Mouse (Mus musculus): ENCODE results near the gene Otoa. TPM values are rescaled to one million over a fixed set of nuclear protein-coding genes. Genes with fewer than 3 reads are reported as not detected.

Gene Otoa
- total RNA-seq (2021) = under 1 TPM; 0.27 to 0.57 TPM

- DNase-seq (ENCODE audit: low spot score in 2 of 2) = no peak
- intact Hi-C loops (cut with DNase I) = no loop called here
These were observed at the start of gene Otoa for GRCm38 (mm10) chr7:121081350-121081749. Gene Otoa (plus strand): TSS chr7:121081650.

DNA sequence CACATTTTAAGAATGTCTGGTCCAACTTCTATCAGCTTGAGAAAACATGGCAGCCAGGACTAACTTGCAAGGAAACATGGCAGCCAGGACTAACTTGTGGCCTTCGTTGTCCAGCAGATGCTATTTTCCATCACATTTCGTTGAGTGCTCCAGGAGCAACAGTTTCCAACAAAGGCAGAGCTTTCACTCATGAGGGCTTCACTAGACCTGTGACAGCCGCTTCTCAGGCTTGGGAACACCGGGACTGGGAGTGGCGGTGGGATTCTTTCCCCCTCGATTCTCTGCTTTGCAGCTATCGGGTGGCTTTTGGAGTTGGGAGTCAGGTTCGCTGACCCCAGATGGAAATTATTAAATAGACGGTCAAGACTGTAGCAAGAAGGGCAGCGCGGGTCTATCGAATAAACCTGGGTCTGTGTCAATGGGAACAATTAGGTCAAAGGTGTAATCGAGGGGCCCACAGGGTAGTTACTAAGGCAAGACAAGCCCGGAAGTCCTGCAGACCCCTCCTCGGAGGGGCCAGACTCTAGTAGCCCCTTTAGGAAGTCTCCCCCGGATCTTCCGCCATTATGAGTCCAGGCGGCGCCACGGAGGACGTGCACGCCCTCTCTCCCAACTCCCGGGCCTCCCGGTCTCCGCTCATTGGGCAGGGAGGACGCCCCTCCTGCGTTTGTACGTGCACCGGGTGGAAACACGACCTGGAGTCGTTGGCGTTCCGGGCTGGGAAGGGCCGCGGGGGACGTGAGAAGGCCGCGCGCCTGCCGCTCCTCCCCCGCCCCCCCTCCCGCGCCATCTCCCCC lies 47.4 kb upstream of the Otoa start, which contains the start of gene Mettl9:
Gene Mettl9, plus strand, starts transcription at position 590 of the 797 bp plus-strand sequence.
- peak; percentile 91 to 95 for DNase-seq (ENCODE audit: low spot score in 2 of 2)
- intact Hi-C loops (cut with DNase I) = loop anchor here (5.0 kb wide), 1 partner anchor 192 kb away; the partner anchor contains the start of gene Eef2k

DNA sequence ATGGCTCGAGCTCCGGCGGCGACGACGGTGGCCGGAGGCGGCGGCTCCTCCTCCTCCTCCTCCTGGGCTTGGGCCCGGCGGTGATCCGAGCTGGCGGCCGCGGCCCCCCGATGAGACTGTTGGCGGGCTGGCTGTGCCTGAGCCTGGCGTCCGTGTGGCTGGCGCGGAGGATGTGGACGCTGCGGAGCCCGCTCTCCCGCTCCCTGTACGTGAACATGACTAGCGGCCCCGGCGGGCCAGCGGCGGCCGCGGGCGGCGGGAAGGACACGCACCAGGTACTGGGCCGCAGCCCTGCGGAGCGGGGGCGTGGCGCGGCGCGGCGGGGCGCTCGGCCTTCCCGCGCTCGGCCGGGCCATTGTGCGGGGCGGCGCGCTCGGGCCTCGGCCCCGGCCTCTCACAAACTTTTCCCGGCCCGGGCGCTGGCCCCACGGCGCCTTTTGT lies 46.7 kb upstream of the Otoa start:
- intact Hi-C loops (cut with DNase I) = loop anchor here (5.0 kb wide), 1 partner anchor 192 kb away; the partner anchor contains the start of gene Eef2k
- peak; percentile 54 to 75 for DNase-seq (ENCODE audit: low spot score in 2 of 2)

- DNase-seq (ENCODE audit: low spot score in 2 of 2) = peak; percentile 20 to 41
- intact Hi-C loops (cut with DNase I) = no loop called here
These were observed 46.2 kb upstream of the Otoa start for GRCm38 (mm10) chr7:121035161-121035721.

DNA sequence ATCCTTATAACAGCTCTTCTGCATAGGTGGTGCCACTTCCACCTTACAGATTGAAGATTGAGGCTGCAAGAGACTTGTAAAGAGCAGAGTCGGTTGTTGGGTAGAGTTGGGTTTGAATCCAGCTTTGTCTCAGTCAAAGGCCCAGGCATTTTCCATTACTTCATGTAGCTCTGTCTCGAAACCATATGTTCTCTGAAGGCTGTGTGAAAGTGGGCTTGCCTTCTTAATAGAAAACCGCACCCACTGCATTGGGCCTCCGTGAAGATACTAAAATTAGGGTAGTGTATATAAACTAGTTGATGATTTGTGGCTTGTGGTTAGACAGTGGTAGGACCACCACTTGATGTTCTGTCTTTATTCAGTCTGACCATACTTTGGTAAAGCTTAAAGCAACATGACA lies 40.9 kb upstream of the Otoa start:
- no peak for DNase-seq (ENCODE audit: low spot score in 2 of 2)
- intact Hi-C loops (cut with DNase I) = no loop called here

DNA sequence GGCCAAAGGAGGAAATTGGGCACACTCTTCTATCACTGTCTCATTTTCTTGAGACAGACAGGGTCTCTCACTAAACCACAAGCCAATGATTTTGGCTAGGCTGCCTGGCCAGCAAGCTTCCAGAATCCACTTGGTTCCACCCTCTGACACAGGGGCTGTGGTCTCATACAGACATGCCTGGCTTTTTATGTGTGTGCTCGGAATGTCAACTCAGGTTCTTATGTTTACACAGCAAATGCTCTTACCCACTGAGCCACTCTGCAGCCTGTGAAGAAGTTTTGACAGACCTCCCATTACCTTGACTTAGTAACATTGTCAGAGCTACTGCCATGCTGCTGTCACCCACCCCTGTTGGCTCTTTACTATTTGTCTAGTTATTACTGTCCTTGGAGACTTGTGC lies 39.5 kb upstream of the Otoa start:
- no peak for DNase-seq (ENCODE audit: low spot score in 2 of 2)
- intact Hi-C loops (cut with DNase I) = no loop called here

GRCm38 (mm10) chr7:121043004-121043403 lies 38.4 kb upstream of the Otoa start:
- DNase-seq (ENCODE audit: low spot score in 2 of 2) = no peak
- intact Hi-C loops (cut with DNase I) = no loop called here

DNA sequence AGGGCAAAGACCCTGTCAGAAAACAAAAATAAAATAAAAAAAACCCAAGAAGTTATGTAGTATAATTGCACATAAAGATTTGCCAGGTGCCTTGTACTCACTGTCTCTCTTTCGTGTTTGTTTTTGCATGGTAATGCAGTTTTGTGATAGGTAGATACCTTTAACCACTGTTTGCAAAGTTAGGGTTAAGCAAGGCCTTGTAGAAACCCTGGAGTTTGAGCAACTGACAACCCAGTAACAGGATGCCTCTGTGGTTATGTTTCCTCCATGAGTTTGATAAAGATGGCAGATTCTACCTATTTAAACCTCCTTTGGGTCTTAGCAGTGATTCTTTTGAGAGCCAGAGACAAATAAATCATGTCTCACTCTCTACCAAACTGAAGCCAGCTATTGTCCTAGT lies 37.9 kb upstream of the Otoa start:
- DNase-seq (ENCODE audit: low spot score in 2 of 2) = no peak

DNA sequence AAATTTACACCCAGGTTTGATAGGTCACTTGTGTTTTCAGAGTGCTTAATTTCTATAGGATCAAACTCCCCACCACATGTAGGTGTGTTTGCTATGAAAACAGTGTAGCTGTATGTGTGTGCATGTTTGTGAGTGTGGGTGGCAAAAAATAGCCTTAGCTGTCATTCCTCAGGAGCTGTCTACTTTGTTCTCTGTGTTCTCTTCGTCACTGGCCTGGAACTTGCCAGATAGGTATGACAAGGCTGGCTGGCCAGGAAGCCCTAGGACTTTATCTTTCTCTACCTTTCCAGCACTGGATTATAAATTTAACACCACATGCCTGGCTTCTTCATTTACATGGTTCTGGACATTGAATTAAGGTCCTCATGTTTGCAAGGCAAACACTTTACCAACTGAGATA lies 37.2 kb upstream of the Otoa start:
- intact Hi-C loops (cut with DNase I) = no loop called here
- DNase-seq (ENCODE audit: low spot score in 2 of 2) = no peak

More for the DNA sequence above, 37.9 kb upstream of the Otoa start:
- intact Hi-C loops (cut with DNase I) = no loop called here

- intact Hi-C loops (cut with DNase I) = no loop called here
- no peak for DNase-seq (ENCODE audit: low spot score in 2 of 2)
These were observed 35.6 kb upstream of the Otoa start for GRCm38 (mm10) chr7:121045671-121046453.

DNA sequence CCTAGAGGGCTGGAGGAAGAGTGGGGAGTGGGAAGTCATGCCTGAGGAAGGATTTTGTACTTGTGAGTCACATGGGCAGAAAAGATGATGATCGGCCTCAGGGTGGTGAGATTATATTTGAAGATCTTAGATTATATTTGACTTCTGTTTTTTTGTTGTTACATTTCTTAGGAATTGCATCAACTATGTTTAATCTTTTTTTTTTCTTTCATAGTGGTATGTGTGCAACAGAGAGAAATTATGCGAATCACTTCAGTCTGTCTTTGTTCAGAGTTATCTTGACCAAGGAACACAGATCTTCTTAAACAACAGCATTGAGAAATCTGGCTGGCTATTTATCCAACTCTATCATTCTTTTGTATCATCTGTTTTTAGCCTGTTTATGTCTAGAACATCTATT lies 33.8 kb upstream of the Otoa start:
- DNase-seq (ENCODE audit: low spot score in 2 of 2) = no peak
- intact Hi-C loops (cut with DNase I) = no loop called here

- intact Hi-C loops (cut with DNase I) = no loop called here
- DNase-seq (ENCODE audit: low spot score in 2 of 2) = no peak
These were observed 28.4 kb upstream of the Otoa start for GRCm38 (mm10) chr7:121053071-121053470.

DNA sequence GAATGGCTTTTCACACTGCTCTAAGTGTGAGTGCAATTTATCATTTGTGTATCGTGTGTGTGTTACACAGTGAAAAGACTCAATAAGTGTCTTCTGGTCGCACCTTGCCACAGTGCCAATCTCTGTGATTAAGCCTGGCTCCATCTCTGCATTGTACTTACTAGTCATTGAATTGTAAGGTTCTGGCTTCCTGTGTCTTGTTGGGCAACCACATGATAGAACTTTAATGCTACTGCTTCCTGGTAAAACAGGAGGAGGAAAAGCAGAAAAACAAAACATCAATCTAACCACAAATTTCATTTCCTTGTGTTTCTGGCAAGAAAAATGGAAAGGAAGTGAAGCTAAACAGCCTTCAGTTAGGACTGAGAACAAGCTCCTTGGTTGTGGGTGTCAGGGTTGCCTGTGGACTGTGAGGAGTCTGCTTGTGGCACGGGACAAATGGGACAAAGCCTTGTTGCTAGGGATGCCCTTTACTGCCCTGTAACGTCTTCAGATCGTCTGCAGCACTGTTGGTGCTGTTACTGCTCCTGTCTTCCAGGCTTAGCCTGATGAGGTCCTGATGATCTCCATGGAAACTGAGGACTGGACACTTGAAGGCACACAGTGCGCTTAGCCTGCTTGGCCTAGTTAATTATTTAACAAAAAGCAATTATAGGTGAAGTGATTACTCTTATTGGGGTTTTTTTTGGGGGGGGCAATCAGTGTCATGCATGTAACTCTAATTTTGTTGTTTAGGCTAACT lies 21.8 kb upstream of the Otoa start:
- DNase-seq (ENCODE audit: low spot score in 2 of 2) = no peak
- intact Hi-C loops (cut with DNase I) = loop anchor here (10.0 kb wide), 1 partner anchor 225 kb away; no protein-coding TSS in a partner anchor

- peak in 1 of 2 experiments; percentile 46 for DNase-seq (ENCODE audit: low spot score in 2 of 2)
- intact Hi-C loops (cut with DNase I) = loop anchor here (1.0 to 10.0 kb wide), 2 partner anchors 130 to 230 kb away; no protein-coding TSS in a partner anchor
These were observed 17.1 kb upstream of the Otoa start for GRCm38 (mm10) chr7:121064309-121064708.

DNA sequence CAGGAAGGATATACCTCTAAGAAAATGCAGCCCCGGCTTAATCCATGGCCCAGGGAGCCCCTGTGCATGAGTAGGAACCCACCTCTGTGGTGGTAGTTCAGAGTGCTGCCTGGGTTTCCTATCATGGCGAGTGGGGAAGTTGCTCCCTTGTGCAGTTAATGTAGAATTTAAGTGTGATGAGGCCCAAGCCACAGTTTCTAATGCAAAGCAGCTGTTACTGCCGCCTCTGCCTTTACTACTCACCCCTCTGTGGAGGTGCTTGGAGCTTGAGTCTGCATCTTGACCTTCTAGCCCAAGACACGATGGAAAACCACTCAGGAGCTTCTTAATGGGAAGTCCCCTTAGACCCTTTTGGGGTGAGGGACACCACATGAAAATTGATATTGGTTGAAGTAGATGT lies 10.2 kb upstream of the Otoa start:
- intact Hi-C loops (cut with DNase I) = no loop called here
- DNase-seq (ENCODE audit: low spot score in 2 of 2) = no peak

DNA sequence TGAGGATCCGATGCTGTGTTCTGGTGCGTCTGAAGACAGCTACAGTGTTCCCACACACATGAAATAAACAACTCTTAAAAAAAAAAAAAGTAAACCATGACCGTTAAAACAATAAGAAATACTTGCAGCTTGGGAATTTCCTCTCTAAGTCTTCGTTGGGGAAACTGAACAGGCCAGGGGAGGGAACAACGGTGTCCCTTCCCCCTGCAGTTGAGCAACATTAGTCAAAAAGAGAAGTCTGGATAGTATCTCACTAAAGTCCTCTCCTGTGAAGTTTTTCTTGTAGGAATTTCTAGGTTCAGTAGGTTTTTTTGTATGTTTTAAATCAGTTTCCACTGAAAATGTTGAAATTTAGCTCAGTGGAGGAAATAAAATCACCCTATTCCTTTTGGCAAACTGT lies 8.9 kb upstream of the Otoa start:
- DNase-seq (ENCODE audit: low spot score in 2 of 2) = no peak
- intact Hi-C loops (cut with DNase I) = no loop called here

DNA sequence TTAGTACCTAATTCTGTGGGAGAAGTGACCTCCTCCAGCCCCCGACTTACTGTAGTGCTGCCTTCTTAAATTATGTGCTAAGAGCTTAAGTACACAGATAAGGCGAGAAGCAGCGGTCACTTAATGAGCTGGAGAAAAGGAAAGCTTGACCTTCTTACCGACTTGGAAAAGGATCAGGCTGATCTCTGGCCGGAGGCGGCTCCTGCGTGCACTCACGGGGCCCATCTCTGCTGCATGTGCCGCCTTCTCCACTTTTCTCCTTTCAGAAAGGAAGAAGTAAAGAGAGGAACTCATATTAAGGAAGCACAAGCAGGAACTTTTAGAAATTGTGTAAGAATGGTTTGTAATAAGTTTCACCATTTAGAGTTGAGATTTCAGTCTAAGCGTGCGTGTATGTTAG lies 7.2 kb upstream of the Otoa start, which contains the start of gene Igsf6:
Gene Igsf6, minus strand, starts transcription at position 292 of the 400 bp plus-strand sequence.
- intact Hi-C loops (cut with DNase I) = no loop called here

GRCm38 (mm10) chr7:121074801-121075400 lies 6.5 kb upstream of the Otoa start:
- intact Hi-C loops (cut with DNase I) = no loop called here
- no peak for DNase-seq (ENCODE audit: low spot score in 2 of 2)

More for the DNA sequence above, 7.2 kb upstream of the Otoa start, which contains the start of gene Igsf6:
- DNase-seq (ENCODE audit: low spot score in 2 of 2) = no peak

GRCm38 (mm10) chr7:121075416-121075815 lies 6.0 kb upstream of the Otoa start:
- DNase-seq (ENCODE audit: low spot score in 2 of 2) = no peak
- intact Hi-C loops (cut with DNase I) = no loop called here

Measured in left cerebral cortex, postnatal 25 days (tissue).